Mouse (Mus musculus): Measurements from ENCODE around the gene Gm20388.

GRCm38 (mm10) chr8:122878231-122878630 lies 2967.6 kb downstream of the Gm20388 start:
- TF ChIP-seq GATA1 (IDR thresholded peaks at IDR 0.05; ENCODE audit: low read length) = no peak
- TF ChIP-seq TAL1 (IDR thresholded peaks at IDR 0.05; ENCODE audit: low read length) = no peak

Measured in erythroblast, embryonic 14.5 days (primary cell).